Mouse (Mus musculus): ENCODE measurements around the gene Fxyd5.

The Fxyd5 gene

GRCm38 (mm10) chr7:30988519-30989162 is 53.6 kb downstream of the Fxyd5 start:
- in situ Hi-C loops (cut with MseI, MboI) = no loop called here

- in situ Hi-C loops (cut with MseI, MboI) = no loop called here
These were observed 56.9 kb downstream of the Fxyd5 start for GRCm38 (mm10) chr7:30985357-30985756.
